Mouse (Mus musculus) olfactory bulb, adult 2 months (tissue): ENCODE data around the gene Tlcd1.

Experiments used
- CTCF ChIP-seq: fragments of 200-500 bp; IDR thresholded peaks from 2 replicates; pipeline ENCODE4 v1.5.1; 2012; ENCODE audit warnings: low read depth, mild to moderate bottlenecking, low read length, moderate library complexity; ENCODE audit not compliant: insufficient read depth
- POLR2A ChIP-seq: fragments of 200-500 bp; IDR thresholded peaks from 2 replicates; pipeline ENCODE4 v1.6.1; 2012; ENCODE audit warnings: mild to moderate bottlenecking, low read depth, low read length, moderate library complexity; ENCODE audit not compliant: insufficient read depth

DNA sequence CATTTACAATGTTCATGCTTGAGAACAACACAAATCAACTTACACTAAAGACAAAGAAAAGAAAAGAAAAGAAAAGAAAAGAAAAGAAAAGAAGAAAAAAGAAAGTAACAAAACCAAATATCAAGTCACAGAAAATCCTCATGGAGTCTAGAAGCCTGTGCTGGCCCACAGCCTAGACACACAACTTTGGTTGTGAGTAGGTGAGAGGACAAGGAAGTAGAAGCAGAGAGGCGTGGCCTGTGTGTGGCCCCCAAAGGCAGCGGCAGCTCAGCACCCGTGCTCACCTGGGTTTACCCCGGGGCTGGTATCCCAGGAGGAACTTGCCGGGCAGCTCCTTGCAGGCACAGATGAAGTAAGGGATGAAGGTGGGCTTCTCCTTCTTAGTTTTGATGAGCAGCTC lies 35.0 kb downstream of the Tlcd1 start:
- TF ChIP-seq CTCF (no peak), POLR2A (no peak)
